Mouse (Mus musculus): ENCODE results near the gene Tmem223. TPM values are rescaled to one million over a fixed set of nuclear protein-coding genes. Genes with fewer than 3 reads are reported as not detected.

The Tmem223 gene
- polyA plus RNA-seq, 1 experiment: 53.1 TPM

GRCm38 (mm10) chr19:8756635-8757387 is 14.0 kb upstream of the Tmem223 start, which contains the start of gene Nxf1:
TSS of gene Nxf1 (plus strand) at chr19:8757073.
- H3K27ac ChIP-seq (ENCODE audit: control insufficient read depth, insufficient read depth, low read depth, low read length, poor library complexity): peak within 1 kb of the TSS; percentile 98
- no peaks in the 10 kb centered on the region; the same call in 1 of the 2 replicates for H3K4me1 ChIP-seq (ENCODE audit: control insufficient read depth, insufficient read depth, low read length)
- peak within 1 kb of the TSS; percentile 100 for H3K4me3 ChIP-seq (replicated peaks; ENCODE audit: control insufficient read depth, low read depth, low read length)
- TF ChIP-seq CTCF (IDR thresholded peaks at IDR 0.05; ENCODE audit: control insufficient read depth, insufficient read depth, low read length) (no peak; the same call in 1 of the 2 replicates), POLR2A (IDR thresholded peaks at IDR 0.05; ENCODE audit: borderline replicate concordance, control insufficient read depth, low read depth, low read length) (peak; percentile 97)
- WGBS: under 1% methylated on average over 75 of the region's 75 CpGs

- Histone ChIP-seq H3K27ac (ENCODE audit: control insufficient read depth, insufficient read depth, low read depth, low read length, poor library complexity) (peak overlapping the region; percentile 98), H3K4me1 (ENCODE audit: control insufficient read depth, insufficient read depth, low read length) (no peaks in the 10 kb centered on the region; the same call in 1 of the 2 replicates), H3K4me3 (replicated peaks; ENCODE audit: control insufficient read depth, low read depth, low read length) (peak overlapping the region; percentile 100)
- TF ChIP-seq CTCF (IDR thresholded peaks at IDR 0.05; ENCODE audit: control insufficient read depth, insufficient read depth, low read length): no peak
- TF ChIP-seq POLR2A (IDR thresholded peaks at IDR 0.05; ENCODE audit: borderline replicate concordance, control insufficient read depth, low read depth, low read length): no peak
- 1% methylated on average over 14 of the region's 14 CpGs for WGBS
Observed at GRCm38 (mm10) chr19:8757471-8757998, 13.3 kb upstream of the Tmem223 start.

- TF ChIP-seq CTCF (IDR thresholded peaks at IDR 0.05; ENCODE audit: control insufficient read depth, insufficient read depth, low read length): no peak
- no peak for TF ChIP-seq POLR2A (IDR thresholded peaks at IDR 0.05; ENCODE audit: borderline replicate concordance, control insufficient read depth, low read depth, low read length)
- WGBS: 27% methylated on average over 2 of the region's 2 CpGs
- no peak overlapping the region for H3K27ac ChIP-seq (ENCODE audit: control insufficient read depth, insufficient read depth, low read depth, low read length, poor library complexity)
- no peaks in the 10 kb centered on the region; the same call in 1 of the 2 replicates for H3K4me1 ChIP-seq (ENCODE audit: control insufficient read depth, insufficient read depth, low read length)
- no peak overlapping the region for H3K4me3 ChIP-seq (replicated peaks; ENCODE audit: control insufficient read depth, low read depth, low read length)
Observed at GRCm38 (mm10) chr19:8758899-8759298, 11.9 kb upstream of the Tmem223 start.

- no peaks in the 10 kb centered on the region; the same call in 1 of the 2 replicates for H3K4me1 ChIP-seq (ENCODE audit: control insufficient read depth, insufficient read depth, low read length)
- 91% methylated on average over 2 of the region's 2 CpGs for WGBS
- H3K27ac ChIP-seq (ENCODE audit: control insufficient read depth, insufficient read depth, low read depth, low read length, poor library complexity): no peak overlapping the region
- H3K4me3 ChIP-seq (replicated peaks; ENCODE audit: control insufficient read depth, low read depth, low read length): no peak overlapping the region
- TF ChIP-seq CTCF (IDR thresholded peaks at IDR 0.05; ENCODE audit: control insufficient read depth, insufficient read depth, low read length) (no peak), POLR2A (IDR thresholded peaks at IDR 0.05; ENCODE audit: borderline replicate concordance, control insufficient read depth, low read depth, low read length) (no peak)
Observed at GRCm38 (mm10) chr19:8760757-8761156, 10.0 kb upstream of the Tmem223 start.

- Histone ChIP-seq H3K27ac (ENCODE audit: control insufficient read depth, insufficient read depth, low read depth, low read length, poor library complexity) (no peak overlapping the region), H3K4me3 (replicated peaks; ENCODE audit: control insufficient read depth, low read depth, low read length) (no peak overlapping the region), H3K4me1 (ENCODE audit: control insufficient read depth, insufficient read depth, low read length) (no peaks in the 10 kb centered on the region)
- TF ChIP-seq POLR2A (IDR thresholded peaks at IDR 0.05; ENCODE audit: borderline replicate concordance, control insufficient read depth, low read depth, low read length) (no peak), CTCF (IDR thresholded peaks at IDR 0.05; ENCODE audit: control insufficient read depth, insufficient read depth, low read length) (no peak)
- WGBS: 77% methylated on average over 4 of the region's 4 CpGs
Observed at GRCm38 (mm10) chr19:8763276-8763675, 7.5 kb upstream of the Tmem223 start.

GRCm38 (mm10) chr19:8765562-8765961 is 5.2 kb upstream of the Tmem223 start:
- H3K4me3 ChIP-seq (replicated peaks; ENCODE audit: control insufficient read depth, low read depth, low read length): no peak overlapping the region
- no peak for TF ChIP-seq POLR2A (IDR thresholded peaks at IDR 0.05; ENCODE audit: borderline replicate concordance, control insufficient read depth, low read depth, low read length)
- TF ChIP-seq CTCF (IDR thresholded peaks at IDR 0.05; ENCODE audit: control insufficient read depth, insufficient read depth, low read length): no peak
- 89% methylated on average over 9 of the region's 9 CpGs for WGBS
- no peaks in the 10 kb centered on the region for H3K4me1 ChIP-seq (ENCODE audit: control insufficient read depth, insufficient read depth, low read length)
- H3K27ac ChIP-seq (ENCODE audit: control insufficient read depth, insufficient read depth, low read depth, low read length, poor library complexity): no peak overlapping the region

GRCm38 (mm10) chr19:8772996-8773395 is 2.2 kb downstream of the Tmem223 start:
- peak overlapping the region; percentile 94 for H3K4me3 ChIP-seq (replicated peaks; ENCODE audit: control insufficient read depth, low read depth, low read length)
- 47% methylated on average over 5 of the region's 5 CpGs for WGBS

GRCm38 (mm10) chr19:8773409-8773808 is 2.6 kb downstream of the Tmem223 start:
- TF ChIP-seq CTCF (IDR thresholded peaks at IDR 0.05; ENCODE audit: control insufficient read depth, insufficient read depth, low read length) (no peak), POLR2A (IDR thresholded peaks at IDR 0.05; ENCODE audit: borderline replicate concordance, control insufficient read depth, low read depth, low read length) (no peak)
- Histone ChIP-seq H3K27ac (ENCODE audit: control insufficient read depth, insufficient read depth, low read depth, low read length, poor library complexity) (peak overlapping the region; percentile 28), H3K4me1 (ENCODE audit: control insufficient read depth, insufficient read depth, low read length) (peaks cover 9% of the 10 kb centered on the region; the same call in 1 of the 2 replicates), H3K4me3 (replicated peaks; ENCODE audit: control insufficient read depth, low read depth, low read length) (peak overlapping the region; percentile 94)
- 29% methylated on average over 6 of the region's 6 CpGs for WGBS

More at GRCm38 (mm10) chr19:8772996-8773395, 2.2 kb downstream of the Tmem223 start:
- Histone ChIP-seq H3K27ac (ENCODE audit: control insufficient read depth, insufficient read depth, low read depth, low read length, poor library complexity) (peak overlapping the region; percentile 29), H3K4me1 (ENCODE audit: control insufficient read depth, insufficient read depth, low read length) (peaks cover 9% of the 10 kb centered on the region; the same call in 1 of the 2 replicates)
- no peak for TF ChIP-seq POLR2A (IDR thresholded peaks at IDR 0.05; ENCODE audit: borderline replicate concordance, control insufficient read depth, low read depth, low read length)
- TF ChIP-seq CTCF (IDR thresholded peaks at IDR 0.05; ENCODE audit: control insufficient read depth, insufficient read depth, low read length): no peak
